Mouse (Mus musculus): Measurements from ENCODE around the gene Med13. TPM values are rescaled to one million over a fixed set of nuclear protein-coding genes. Genes with fewer than 3 reads are reported as not detected.

Med13 gene
- polyA plus RNA-seq, 1 experiment from 2014 or later, result 9.6 TPM

GRCm38 (mm10) chr11:86395100-86395499 is 37.7 kb upstream of the Med13 start:
- Histone ChIP-seq H3K27ac (ENCODE audit: low read depth, low read length) (no peak overlapping the region), H3K36me3 (ENCODE audit: control insufficient read depth, insufficient read depth, low read length) (no peaks in the 10 kb centered on the region), H3K9me3 (replicated peaks; ENCODE audit: control insufficient read depth, low read length) (no peaks in the 10 kb centered on the region), H3K4me2 (no peak overlapping the region; the same call in 1 of the 2 replicates), H3K4me1 (ENCODE audit: control insufficient read depth, insufficient read depth, low read length) (peaks cover 7% of the 10 kb centered on the region; the same call in 1 of the 2 replicates), H3K4me3 (ENCODE audit: low read depth, low read length) (no peak overlapping the region), H3K27me3 (ENCODE audit: control insufficient read depth, insufficient read depth, low read length) (no peaks in the 10 kb centered on the region), H3K9ac (ENCODE audit: low read depth, low read length) (no peak overlapping the region)
- WGBS (ENCODE audit: insufficient replicate concordance), result 86% methylated on average over 4 of the region's 4 CpGs
- ATAC-seq (replicated peaks; ENCODE audit: insufficient number of reproducible peaks, low FRiP score, low TSS enrichment), result no peak

DNA sequence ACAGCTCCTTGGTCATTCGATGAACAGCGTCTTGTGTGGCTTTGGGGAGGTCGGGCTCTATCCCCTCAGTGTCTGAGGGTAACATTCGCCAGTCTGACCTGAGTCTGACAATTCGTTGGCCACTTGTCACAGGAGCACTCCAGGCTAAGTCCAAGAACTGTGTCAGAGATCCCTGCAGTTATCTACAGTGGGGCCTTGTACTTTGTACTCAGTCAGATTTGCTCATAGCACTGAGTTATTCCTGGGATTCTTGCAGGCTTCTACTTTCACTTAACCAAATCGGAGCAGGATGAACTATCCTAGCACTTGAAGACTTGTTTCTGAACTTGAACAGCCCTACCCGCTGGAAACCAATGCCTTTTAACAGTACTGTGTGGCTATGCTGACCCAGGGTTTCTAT is 34.3 kb upstream of the Med13 start:
- no peak overlapping the region for H3K4me3 ChIP-seq (ENCODE audit: low read depth, low read length)
- no peak overlapping the region for H3K9ac ChIP-seq (ENCODE audit: low read depth, low read length)
- ATAC-seq (replicated peaks; ENCODE audit: insufficient number of reproducible peaks, low FRiP score, low TSS enrichment), result no peak
- H3K36me3 ChIP-seq (ENCODE audit: control insufficient read depth, insufficient read depth, low read length), result no peaks in the 10 kb centered on the region
- no peaks in the 10 kb centered on the region for H3K9me3 ChIP-seq (replicated peaks; ENCODE audit: control insufficient read depth, low read length)
- 74% methylated on average over 7 of the region's 7 CpGs for whole genome bisulfite sequencing (ENCODE audit: insufficient replicate concordance)
- H3K27me3 ChIP-seq (ENCODE audit: control insufficient read depth, insufficient read depth, low read length), result no peaks in the 10 kb centered on the region
- no peak overlapping the region for H3K27ac ChIP-seq (ENCODE audit: low read depth, low read length)
- no peak overlapping the region for H3K4me2 ChIP-seq
- peaks cover 7% of the 10 kb centered on the region; the same call in 1 of the 2 replicates for H3K4me1 ChIP-seq (ENCODE audit: control insufficient read depth, insufficient read depth, low read length)

DNA sequence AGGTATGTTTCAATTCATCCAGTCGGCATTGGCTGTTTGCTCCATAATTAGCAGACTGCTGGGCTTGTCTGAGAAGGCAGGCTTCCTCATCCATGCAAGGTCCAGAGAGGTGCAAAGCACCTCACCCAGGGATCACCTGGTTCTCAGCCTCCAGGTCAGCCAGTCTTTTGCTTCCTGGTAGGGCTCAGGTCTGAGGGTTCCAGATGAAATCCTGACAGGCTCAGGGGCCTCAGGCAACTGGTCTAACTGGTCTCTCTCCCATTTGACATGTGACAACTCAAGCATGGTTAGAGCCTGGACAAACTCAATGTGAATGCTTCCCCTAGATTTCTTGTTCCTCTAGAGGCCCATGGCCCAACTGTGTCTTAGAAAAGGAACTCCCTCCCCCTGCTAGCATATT is 32.9 kb upstream of the Med13 start:
- no peak for ATAC-seq (replicated peaks; ENCODE audit: insufficient number of reproducible peaks, low FRiP score, low TSS enrichment)
- Histone ChIP-seq H3K27ac (ENCODE audit: low read depth, low read length) (no peak overlapping the region), H3K4me2 (no peak overlapping the region), H3K27me3 (ENCODE audit: control insufficient read depth, insufficient read depth, low read length) (no peaks in the 10 kb centered on the region), H3K36me3 (ENCODE audit: control insufficient read depth, insufficient read depth, low read length) (no peaks in the 10 kb centered on the region), H3K9me3 (replicated peaks; ENCODE audit: control insufficient read depth, low read length) (no peaks in the 10 kb centered on the region), H3K4me1 (ENCODE audit: control insufficient read depth, insufficient read depth, low read length) (no peaks in the 10 kb centered on the region), H3K9ac (ENCODE audit: low read depth, low read length) (no peak overlapping the region), H3K4me3 (ENCODE audit: low read depth, low read length) (no peak overlapping the region)
- 59% methylated on average over 1 of the region's 1 CpGs for WGBS (ENCODE audit: insufficient replicate concordance)

GRCm38 (mm10) chr11:86389506-86389905 is 32.1 kb upstream of the Med13 start:
- Histone ChIP-seq H3K4me2 (no peak overlapping the region), H3K27ac (ENCODE audit: low read depth, low read length) (no peak overlapping the region), H3K4me1 (ENCODE audit: control insufficient read depth, insufficient read depth, low read length) (no peaks in the 10 kb centered on the region), H3K9ac (ENCODE audit: low read depth, low read length) (no peak overlapping the region), H3K27me3 (ENCODE audit: control insufficient read depth, insufficient read depth, low read length) (no peaks in the 10 kb centered on the region), H3K9me3 (replicated peaks; ENCODE audit: control insufficient read depth, low read length) (no peaks in the 10 kb centered on the region), H3K4me3 (ENCODE audit: low read depth, low read length) (no peak overlapping the region), H3K36me3 (ENCODE audit: control insufficient read depth, insufficient read depth, low read length) (no peaks in the 10 kb centered on the region)
- WGBS (ENCODE audit: insufficient replicate concordance), result 74% methylated on average over 4 of the region's 4 CpGs
- ATAC-seq (replicated peaks; ENCODE audit: insufficient number of reproducible peaks, low FRiP score, low TSS enrichment), result no peak

DNA sequence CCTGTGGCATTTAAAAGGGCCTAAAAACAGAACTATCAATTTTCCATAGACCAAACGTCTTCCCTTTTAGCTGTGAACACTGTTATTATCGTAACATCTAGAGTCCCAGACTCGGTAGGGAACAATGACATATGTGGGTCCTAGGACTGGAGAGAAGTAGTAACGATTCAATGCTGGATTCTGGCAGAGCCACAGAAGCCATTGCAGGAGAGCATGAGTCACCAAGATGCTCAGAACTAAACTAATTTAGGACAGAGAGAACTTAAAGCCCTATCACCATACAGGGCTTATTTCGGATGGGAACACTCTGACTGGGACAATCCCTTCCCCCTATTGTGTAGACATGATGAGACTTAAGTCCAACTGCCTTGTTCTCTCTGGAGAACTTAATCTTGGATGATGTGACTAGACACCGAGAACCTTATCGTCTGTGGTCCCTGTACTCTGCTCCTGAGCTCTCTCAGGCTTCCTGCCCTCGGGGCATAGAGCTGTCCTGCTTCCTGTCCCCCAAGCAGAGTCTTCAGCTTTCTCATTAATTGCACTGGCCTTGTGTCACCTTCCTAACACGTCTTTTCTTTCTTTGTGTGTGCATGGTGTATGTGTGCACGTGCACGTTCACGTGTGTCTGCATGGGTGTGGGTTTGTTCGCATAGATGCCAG is 31.5 kb upstream of the Med13 start:
- WGBS (ENCODE audit: insufficient replicate concordance), result 68% methylated on average over 13 of the region's 13 CpGs
- no peaks in the 10 kb centered on the region for H3K27me3 ChIP-seq (ENCODE audit: control insufficient read depth, insufficient read depth, low read length)
- H3K4me2 ChIP-seq, result no peak overlapping the region
- no peaks in the 10 kb centered on the region for H3K9me3 ChIP-seq (replicated peaks; ENCODE audit: control insufficient read depth, low read length)
- H3K4me1 ChIP-seq (ENCODE audit: control insufficient read depth, insufficient read depth, low read length), result no peaks in the 10 kb centered on the region
- no peak for ATAC-seq (replicated peaks; ENCODE audit: insufficient number of reproducible peaks, low FRiP score, low TSS enrichment)
- H3K36me3 ChIP-seq (ENCODE audit: control insufficient read depth, insufficient read depth, low read length), result no peaks in the 10 kb centered on the region
- no peak overlapping the region for H3K27ac ChIP-seq (ENCODE audit: low read depth, low read length)
- no peak overlapping the region for H3K9ac ChIP-seq (ENCODE audit: low read depth, low read length)
- H3K4me3 ChIP-seq (ENCODE audit: low read depth, low read length), result no peak overlapping the region

DNA sequence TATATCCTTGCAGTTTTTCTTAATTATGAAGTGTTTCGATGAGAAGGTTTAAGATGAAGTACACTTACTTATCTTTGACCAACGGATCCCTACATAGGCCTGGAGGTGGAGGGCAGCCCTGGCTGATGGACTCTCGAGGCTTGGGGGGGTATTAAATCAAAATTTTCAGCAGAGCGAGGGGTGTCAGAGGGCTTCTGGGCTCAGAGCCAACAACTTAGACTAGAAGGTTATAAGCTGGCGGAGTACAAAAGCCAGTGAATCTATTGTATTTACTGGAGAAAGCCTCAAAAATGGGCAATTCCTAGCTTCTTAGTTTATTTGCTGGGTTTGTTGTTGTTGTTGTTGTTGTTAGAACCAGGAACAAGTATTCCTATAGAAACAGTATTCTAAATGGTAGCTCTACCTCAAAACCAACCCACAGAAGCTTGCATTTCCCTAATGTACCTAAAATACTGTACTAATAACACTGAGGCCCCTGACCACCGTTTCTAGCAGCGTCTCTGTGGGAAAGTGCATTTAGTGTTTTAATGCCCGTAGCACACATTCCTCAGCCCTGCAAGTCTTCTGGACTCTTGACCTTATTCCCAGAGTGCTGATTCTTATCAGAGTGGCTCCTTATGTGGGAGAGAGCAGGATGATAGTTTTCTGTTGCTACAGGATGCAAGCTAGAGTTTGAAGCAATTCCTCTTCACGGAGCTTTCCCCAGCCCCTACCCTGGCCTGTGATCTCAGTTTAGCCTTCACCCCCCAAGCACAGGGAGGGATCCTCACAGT is 29.9 kb upstream of the Med13 start:
- H3K4me3 ChIP-seq (ENCODE audit: low read depth, low read length), result no peak overlapping the region
- no peak for ATAC-seq (replicated peaks; ENCODE audit: insufficient number of reproducible peaks, low FRiP score, low TSS enrichment)
- H3K9me3 ChIP-seq (replicated peaks; ENCODE audit: control insufficient read depth, low read length), result no peaks in the 10 kb centered on the region
- 45% methylated on average over 9 of the region's 9 CpGs for WGBS (ENCODE audit: insufficient replicate concordance)
- no peak overlapping the region for H3K27ac ChIP-seq (ENCODE audit: low read depth, low read length)
- H3K4me1 ChIP-seq (ENCODE audit: control insufficient read depth, insufficient read depth, low read length), result no peaks in the 10 kb centered on the region
- H3K9ac ChIP-seq (ENCODE audit: low read depth, low read length), result no peak overlapping the region
- no peaks in the 10 kb centered on the region for H3K36me3 ChIP-seq (ENCODE audit: control insufficient read depth, insufficient read depth, low read length)
- no peak overlapping the region for H3K4me2 ChIP-seq
- no peaks in the 10 kb centered on the region for H3K27me3 ChIP-seq (ENCODE audit: control insufficient read depth, insufficient read depth, low read length)

DNA sequence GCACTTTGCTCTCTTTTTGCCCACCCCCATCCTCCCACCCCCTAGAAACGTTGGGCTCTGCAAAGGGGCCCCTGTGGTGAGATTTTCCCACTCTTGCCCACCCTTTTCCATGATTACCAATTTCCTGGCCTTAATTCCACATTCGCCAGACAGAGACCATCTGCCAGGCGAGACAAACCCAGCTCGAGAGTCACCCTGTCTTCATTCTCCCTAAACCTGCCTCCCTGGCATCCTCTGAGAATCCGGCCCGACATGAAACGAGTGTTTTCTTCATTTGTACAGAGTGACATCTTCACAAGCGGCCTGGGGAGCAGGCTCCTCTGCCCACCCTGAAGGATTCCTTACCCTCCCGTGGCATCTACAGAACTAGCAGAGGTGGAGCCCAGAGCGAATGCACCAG is 29.2 kb upstream of the Med13 start:
- ATAC-seq (replicated peaks; ENCODE audit: insufficient number of reproducible peaks, low FRiP score, low TSS enrichment), result no peak
- Histone ChIP-seq H3K27ac (ENCODE audit: low read depth, low read length) (no peak overlapping the region), H3K27me3 (ENCODE audit: control insufficient read depth, insufficient read depth, low read length) (no peaks in the 10 kb centered on the region), H3K9ac (ENCODE audit: low read depth, low read length) (no peak overlapping the region), H3K4me2 (no peak overlapping the region), H3K9me3 (replicated peaks; ENCODE audit: control insufficient read depth, low read length) (no peaks in the 10 kb centered on the region), H3K4me1 (ENCODE audit: control insufficient read depth, insufficient read depth, low read length) (no peaks in the 10 kb centered on the region), H3K36me3 (ENCODE audit: control insufficient read depth, insufficient read depth, low read length) (no peaks in the 10 kb centered on the region), H3K4me3 (ENCODE audit: low read depth, low read length) (no peak overlapping the region)
- WGBS (ENCODE audit: insufficient replicate concordance), result 72% methylated on average over 10 of the region's 10 CpGs

GRCm38 (mm10) chr11:86385710-86386282 is 28.4 kb upstream of the Med13 start:
- no peak overlapping the region for H3K27ac ChIP-seq (ENCODE audit: low read depth, low read length)
- no peak for ATAC-seq (replicated peaks; ENCODE audit: insufficient number of reproducible peaks, low FRiP score, low TSS enrichment)
- no peaks in the 10 kb centered on the region for H3K27me3 ChIP-seq (ENCODE audit: control insufficient read depth, insufficient read depth, low read length)
- no peak overlapping the region for H3K4me2 ChIP-seq
- 85% methylated on average over 11 of the region's 11 CpGs for WGBS (ENCODE audit: insufficient replicate concordance)
- H3K36me3 ChIP-seq (ENCODE audit: control insufficient read depth, insufficient read depth, low read length), result no peaks in the 10 kb centered on the region
- no peaks in the 10 kb centered on the region for H3K9me3 ChIP-seq (replicated peaks; ENCODE audit: control insufficient read depth, low read length)
- no peak overlapping the region for H3K4me3 ChIP-seq (ENCODE audit: low read depth, low read length)
- H3K4me1 ChIP-seq (ENCODE audit: control insufficient read depth, insufficient read depth, low read length), result no peaks in the 10 kb centered on the region
- H3K9ac ChIP-seq (ENCODE audit: low read depth, low read length), result no peak overlapping the region

Measured in heart, embryonic 11.5 days (tissue).